Mouse (Mus musculus) spleen, postnatal 36 days (tissue): ENCODE measurements at regions not wholly inside any gene's neighbourhood (a gene's known extent, or its start where the extent isn't known, plus 50 kb on each side); places are given as distances from the start of the nearest gene placed in this dataset.

Source experiments
- DNase-seq, 2 experiments: peaks; one replicate each; pipeline ENCODE4 v3.0.0; 2022; ENCODE audit warnings: low spot score in 2 of 2, mixed read lengths in 1 of 2

GRCm38 (mm10) chr4:53219351-53219750, 59.7 kb upstream of the Abca1 start:
- DNase-seq, result no peak

- no peak for DNase-seq
Observed at GRCm38 (mm10) chr4:53218752-53219151, 59.1 kb upstream of the Abca1 start.

- DNase-seq, result no peak
Observed at GRCm38 (mm10) chr4:53218291-53218640, 58.6 kb upstream of the Abca1 start.

GRCm38 (mm10) chr4:53217608-53218290, 58.1 kb upstream of the Abca1 start:
- DNase-seq, result peak; percentile 84 to 86

- no peak for DNase-seq
Observed at GRCm38 (mm10) chr4:53212541-53212940, 52.8 kb upstream of the Abca1 start.

- no peak for DNase-seq
Observed at GRCm38 (mm10) chr4:53210685-53211084, 51.0 kb upstream of the Abca1 start.
